Mouse (Mus musculus) left cerebral cortex, postnatal 14 days (tissue): ENCODE results near the gene Hsd3b4. TPM values are rescaled to one million over a fixed set of nuclear protein-coding genes. Genes with fewer than 3 reads are reported as not detected.
"Not testable (repeated sequence)": the region's sequence is repeated elsewhere in the genome, so short reads cannot be mapped to it uniquely, and the experiment has no call there.

ENCODE experiments used
- DNase-seq, 2 experiments: peaks; one replicate each; pipeline ENCODE4 v3.0.0; 2021 to 2022; ENCODE audit warnings: low spot score in 2 of 2, mixed read lengths in 1 of 2
- intact Hi-C: fragments of 180-260 bp; cut with DNase I; formaldehyde crosslinking; loops from one replicate; pipeline ENCODE4 v1.15.1; 2025
- long read RNA-seq, 2 experiments: library from polyadenylated mRNA; stranded (forward); transcript quantifications; one replicate each; pipeline ENCODE4 v2.0.0; 2021
- total RNA-seq, 2 experiments: library from RNA; stranded (reverse); gene quantifications; 2 replicates each; pipeline ENCODE4 v1.2.3; 2021

Gene Hsd3b4
- not detected for total RNA-seq
- long read RNA-seq, experiment 1, result 0 reads
- long read RNA-seq, experiment 2, result 0 reads

- intact Hi-C loops, result not testable (repeated sequence)
Observed at GRCm38 (mm10) chr3:98510414-98510813, at the start of gene Hsd3b4. Gene Hsd3b4, minus strand, starts transcription at chr3:98510514.

GRCm38 (mm10) chr3:98550832-98551231, 40.5 kb upstream of the Hsd3b4 start:
- DNase-seq, intact Hi-C loops: not testable (repeated sequence)

More at GRCm38 (mm10) chr3:98510414-98510813, at the start of gene Hsd3b4:
- not testable (repeated sequence) for DNase-seq

DNA sequence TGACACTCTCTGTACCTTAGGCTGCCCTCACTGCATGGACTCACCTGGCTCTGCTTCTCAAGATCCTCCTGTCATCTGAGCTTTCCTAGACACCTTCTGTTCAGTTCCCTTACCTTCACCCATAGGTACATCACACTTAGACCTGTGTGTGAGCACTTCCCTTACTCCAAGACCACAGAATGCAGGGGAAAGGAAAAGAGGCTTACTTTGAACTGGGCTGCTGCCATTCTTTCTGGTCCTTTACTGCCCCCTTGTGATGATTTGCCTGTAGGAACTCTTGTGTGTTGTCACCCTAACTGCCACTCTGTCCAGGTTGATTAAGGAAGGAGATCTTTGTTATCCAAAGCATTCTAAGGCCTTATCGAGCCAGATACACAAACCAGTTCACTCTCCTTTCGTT, 39.9 kb upstream of the Hsd3b4 start:
- DNase-seq, intact Hi-C loops: not testable (repeated sequence)

DNA sequence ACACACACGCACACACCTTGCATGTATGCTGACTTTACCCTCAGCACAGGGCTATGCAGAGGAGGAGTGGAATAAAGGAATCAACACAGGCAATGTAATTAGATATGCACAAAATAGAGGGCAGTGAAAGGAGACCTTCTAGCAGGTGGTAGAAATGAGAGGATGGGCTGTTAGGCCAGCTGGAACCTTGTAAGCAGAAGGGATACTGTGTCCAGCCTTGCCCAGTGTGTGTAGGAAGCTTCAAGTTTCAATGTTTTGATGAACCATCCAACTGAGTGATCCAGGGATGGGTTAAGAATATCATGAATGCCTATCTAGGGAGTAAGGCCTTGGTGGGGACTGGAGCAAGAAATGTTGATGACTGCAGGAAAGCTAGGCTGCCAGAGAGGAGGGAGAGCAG, 38.2 kb upstream of the Hsd3b4 start:
- intact Hi-C loops, DNase-seq: not testable (repeated sequence)

DNA sequence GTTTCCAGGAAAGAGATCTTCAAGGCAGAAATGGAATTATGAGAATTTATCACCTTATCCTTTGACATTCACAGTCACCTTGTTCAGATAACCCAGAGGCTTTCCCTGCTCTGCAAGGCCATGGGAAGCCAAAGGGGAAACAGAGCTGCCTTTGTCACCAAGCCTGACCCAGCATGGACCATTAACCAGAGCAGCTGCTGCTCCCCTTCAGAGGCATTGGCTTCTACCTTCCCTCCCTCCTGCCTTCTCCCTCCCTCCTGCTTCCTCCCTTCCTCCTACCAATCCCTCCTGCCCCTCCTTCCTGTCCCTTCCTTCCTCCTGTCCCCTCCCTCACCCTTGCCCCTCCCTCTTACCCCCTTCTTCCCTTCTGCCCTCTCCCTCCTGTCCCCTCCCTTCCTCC, 37.3 kb upstream of the Hsd3b4 start:
- intact Hi-C loops, DNase-seq: not testable (repeated sequence)

- DNase-seq, intact Hi-C loops: not testable (repeated sequence)
Observed at GRCm38 (mm10) chr3:98524978-98525377, 14.7 kb upstream of the Hsd3b4 start.

DNA sequence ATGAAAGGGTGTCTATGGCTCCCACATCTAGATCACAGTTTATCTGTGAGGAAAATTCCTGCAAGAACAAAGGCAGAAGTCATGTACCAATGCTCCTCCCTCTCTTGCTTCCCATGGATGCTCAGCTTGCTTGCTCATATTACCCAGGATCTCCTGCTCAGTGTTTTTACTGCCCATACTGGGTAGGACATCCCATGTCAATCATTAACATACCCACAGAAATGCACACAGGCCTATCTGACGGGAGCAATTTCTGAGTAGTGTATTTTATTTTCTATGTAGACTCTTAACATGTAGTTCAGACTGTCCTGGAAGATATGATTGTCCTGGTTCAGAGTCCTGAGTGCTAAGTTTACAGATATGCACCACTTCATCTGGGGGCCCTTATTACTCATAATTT, 14.2 kb upstream of the Hsd3b4 start:
- intact Hi-C loops, DNase-seq: not testable (repeated sequence)

DNA sequence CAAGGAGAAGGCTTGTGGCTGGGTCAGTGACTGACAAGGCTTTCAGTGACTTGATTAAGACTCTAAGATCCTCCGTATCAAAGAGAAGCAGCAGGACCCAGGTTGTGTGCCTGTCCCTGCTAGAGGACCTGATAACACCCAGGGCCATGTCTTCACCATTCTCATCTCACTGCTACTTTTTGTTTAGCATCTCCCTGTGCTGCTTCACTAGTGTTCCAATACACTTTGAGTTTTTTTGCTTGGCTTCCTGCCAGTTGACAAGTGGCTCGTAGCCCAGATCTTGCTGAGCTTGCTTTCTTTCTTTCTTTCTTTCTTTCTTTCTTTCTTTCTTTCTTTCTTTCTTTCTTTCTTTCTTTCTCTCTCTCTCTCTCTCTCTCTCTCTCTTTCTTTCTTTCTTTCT, 12.5 kb upstream of the Hsd3b4 start:
- intact Hi-C loops, DNase-seq: not testable (repeated sequence)

GRCm38 (mm10) chr3:98507229-98507628, 3.1 kb downstream of the Hsd3b4 start:
- intact Hi-C loops, DNase-seq: not testable (repeated sequence)

- DNase-seq, result not testable (repeated sequence)
Observed at GRCm38 (mm10) chr3:98497401-98497800, 12.9 kb downstream of the Hsd3b4 start.

DNA sequence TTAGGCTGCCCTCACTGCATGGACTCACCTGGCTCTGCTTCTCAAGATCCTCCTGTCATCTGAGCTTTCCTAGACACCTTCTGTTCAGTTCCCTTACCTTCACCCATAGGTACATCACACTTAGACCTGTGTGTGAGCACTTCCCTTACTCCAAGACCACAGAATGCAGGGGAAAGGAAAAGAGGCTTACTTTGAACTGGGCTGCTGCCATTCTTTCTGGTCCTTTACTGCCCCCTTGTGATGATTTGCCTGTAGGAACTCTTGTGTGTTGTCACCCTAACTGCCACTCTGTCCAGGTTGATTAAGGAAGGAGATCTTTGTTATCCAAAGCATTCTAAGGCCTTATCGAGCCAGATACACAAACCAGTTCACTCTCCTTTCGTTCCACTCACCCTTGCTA, 13.6 kb downstream of the Hsd3b4 start:
- DNase-seq, intact Hi-C loops: not testable (repeated sequence)

More at GRCm38 (mm10) chr3:98497401-98497800, 12.9 kb downstream of the Hsd3b4 start:
- intact Hi-C loops, result not testable (repeated sequence)

GRCm38 (mm10) chr3:98495055-98495454, 15.3 kb downstream of the Hsd3b4 start:
- intact Hi-C loops, DNase-seq: not testable (repeated sequence)

GRCm38 (mm10) chr3:98494184-98494583, 16.1 kb downstream of the Hsd3b4 start:
- DNase-seq, intact Hi-C loops: not testable (repeated sequence)

DNA sequence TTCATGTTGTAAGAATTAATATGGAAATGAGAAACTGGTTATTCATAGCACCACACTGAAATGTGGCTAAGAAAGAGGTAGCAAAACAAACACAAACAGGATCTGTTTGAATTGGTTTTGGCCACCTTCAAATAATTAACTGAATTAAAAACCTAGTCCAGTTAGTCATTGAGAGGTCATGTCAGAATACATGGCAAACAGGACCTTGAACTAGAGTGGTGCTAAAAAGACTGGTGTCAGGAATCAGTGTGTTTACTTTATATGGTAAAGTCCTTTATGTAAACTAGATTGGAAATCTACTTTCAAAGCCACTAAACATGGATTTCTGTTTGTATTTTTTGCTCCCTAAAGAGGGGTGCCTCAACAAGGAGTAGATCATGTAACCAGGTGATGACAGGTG, 38.8 kb downstream of the Hsd3b4 start:
- intact Hi-C loops, DNase-seq: not testable (repeated sequence)

DNA sequence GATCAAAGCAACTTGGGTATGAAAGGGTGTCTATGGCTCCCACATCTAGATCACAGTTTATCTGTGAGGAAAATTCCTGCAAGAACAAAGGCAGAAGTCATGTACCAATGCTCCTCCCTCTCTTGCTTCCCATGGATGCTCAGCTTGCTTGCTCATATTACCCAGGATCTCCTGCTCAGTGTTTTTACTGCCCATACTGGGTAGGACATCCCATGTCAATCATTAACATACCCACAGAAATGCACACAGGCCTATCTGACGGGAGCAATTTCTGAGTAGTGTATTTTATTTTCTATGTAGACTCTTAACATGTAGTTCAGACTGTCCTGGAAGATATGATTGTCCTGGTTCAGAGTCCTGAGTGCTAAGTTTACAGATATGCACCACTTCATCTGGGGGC, 39.3 kb downstream of the Hsd3b4 start:
- intact Hi-C loops, DNase-seq: not testable (repeated sequence)

DNA sequence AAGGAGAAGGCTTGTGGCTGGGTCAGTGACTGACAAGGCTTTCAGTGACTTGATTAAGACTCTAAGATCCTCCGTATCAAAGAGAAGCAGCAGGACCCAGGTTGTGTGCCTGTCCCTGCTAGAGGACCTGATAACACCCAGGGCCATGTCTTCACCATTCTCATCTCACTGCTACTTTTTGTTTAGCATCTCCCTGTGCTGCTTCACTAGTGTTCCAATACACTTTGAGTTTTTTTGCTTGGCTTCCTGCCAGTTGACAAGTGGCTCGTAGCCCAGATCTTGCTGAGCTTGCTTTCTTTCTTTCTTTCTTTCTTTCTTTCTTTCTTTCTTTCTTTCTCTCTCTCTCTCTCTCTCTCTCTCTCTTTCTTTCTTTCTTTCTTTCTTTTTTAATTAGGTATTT, 41.0 kb downstream of the Hsd3b4 start:
- DNase-seq, intact Hi-C loops: not testable (repeated sequence)

DNA sequence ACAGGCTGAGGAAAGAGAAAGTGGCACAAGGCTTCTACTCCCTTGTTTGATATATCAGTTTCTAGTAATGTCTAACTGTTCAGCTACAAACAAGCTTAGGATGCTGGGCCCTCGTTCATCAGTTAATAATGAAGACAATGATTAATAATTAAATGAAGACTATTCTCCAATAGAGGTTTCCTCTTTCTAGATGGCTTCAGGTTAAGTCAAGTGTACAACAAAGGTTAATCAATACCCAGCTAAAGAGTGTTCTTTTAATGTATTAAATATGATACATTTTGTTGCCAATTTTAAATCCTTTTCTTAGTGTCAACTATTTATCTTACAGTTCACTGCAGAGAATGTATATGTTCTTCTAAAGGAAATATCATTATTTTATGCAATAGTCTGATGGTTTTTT, 53.3 kb downstream of the Hsd3b4 start, which contains the start of gene Gm4450:
Gene Gm4450, minus strand, starts transcription at position 101 of the 400 bp plus-strand sequence.
- DNase-seq, intact Hi-C loops: not testable (repeated sequence)

DNA sequence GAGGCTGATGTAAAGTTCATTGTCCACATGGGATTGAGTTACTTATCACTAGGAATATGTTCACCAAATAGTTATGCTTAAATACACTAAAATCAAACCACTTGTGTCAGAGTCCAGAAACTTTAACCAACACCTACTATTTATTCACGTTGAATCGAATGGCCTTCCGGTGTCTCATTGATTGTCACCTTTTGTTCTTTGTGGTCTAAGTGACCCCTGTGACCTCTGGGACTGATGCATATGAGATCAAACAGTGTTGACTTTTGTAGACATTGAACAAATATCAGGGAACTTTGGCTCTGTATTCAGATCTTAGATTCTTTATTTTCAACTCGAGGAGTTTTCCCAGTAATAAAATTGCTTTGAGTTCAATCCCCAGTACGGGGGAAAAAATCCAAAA, 56.5 kb downstream of the Hsd3b4 start:
- intact Hi-C loops, DNase-seq: not testable (repeated sequence)
